Mouse (Mus musculus) megakaryocyte, embryonic 14.5 days (primary cell): ENCODE results near the gene Mnd1.

Experiments used
- FLI1 ChIP-seq: IDR thresholded peaks from 2 replicates; pipeline ENCODE4 v1.6.1; 2012; ENCODE audit warnings: low read length, inconsistent platforms, mixed read lengths
- GATA1 ChIP-seq: IDR thresholded peaks from 3 replicates; pipeline ENCODE4 v1.6.1; 2012; ENCODE audit warnings: mixed read lengths, low read length, inconsistent platforms, borderline replicate concordance

DNA sequence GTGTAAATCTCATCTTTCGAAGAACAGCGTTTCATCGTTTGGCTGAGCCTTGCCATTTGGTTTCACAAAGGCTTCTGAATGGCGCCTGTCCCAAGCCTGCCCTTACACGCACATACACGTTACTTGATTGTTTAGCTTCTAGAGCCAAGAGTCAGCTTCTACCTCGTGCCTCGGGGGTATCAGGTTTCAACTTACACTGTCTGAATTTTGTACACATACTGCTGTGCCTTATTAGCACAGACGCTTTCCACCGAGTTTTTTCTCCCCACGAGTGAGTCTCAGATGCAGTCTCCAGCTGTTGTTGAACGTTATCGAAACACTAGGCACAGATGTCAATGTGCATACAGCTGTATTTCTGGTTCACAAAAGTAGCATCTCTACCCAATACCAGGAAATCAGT is 96.3 kb downstream of the Mnd1 start:
- TF ChIP-seq FLI1 (no peak), GATA1 (no peak)
